Mouse (Mus musculus) gastrocnemius, adult 2 months (tissue): ENCODE results near the gene Jpt1. TPM values are rescaled to one million over a fixed set of nuclear protein-coding genes. Genes with fewer than 3 reads are reported as not detected.
"Not testable (repeated sequence)": the region's sequence is repeated elsewhere in the genome, so short reads cannot be mapped to it uniquely, and the experiment has no call there.

Experiments
- DNase-seq: peaks from one replicate; pipeline ENCODE4 v3.0.0; 2022
- H3K27ac ChIP-seq: fragments of 200-600 bp; 2 replicates; pipeline ENCODE4 v1.8.1; 2022; ENCODE audit warnings: mild to moderate bottlenecking
- H3K4me3 ChIP-seq: fragments of 200-600 bp; 2 replicates; pipeline ENCODE4 v1.8.1; 2022; ENCODE audit warnings: mild to moderate bottlenecking, moderate library complexity
- CTCF ChIP-seq: fragments of 200-600 bp; IDR thresholded peaks from 2 replicates; pipeline ENCODE4 v1.8.1; 2022; ENCODE audit warnings: antibody characterized with exemption, mild to moderate bottlenecking, moderate library complexity
- intact Hi-C: fragments of 180-260 bp; cut with DNase I; formaldehyde crosslinking; loops from one replicate; pipeline ENCODE4 v1.15.1; 2025
- total RNA-seq, 2 experiments: library from RNA; stranded (reverse); gene quantifications; 2 replicates each; pipeline ENCODE4 v1.2.3; 2021

Gene Jpt1
- total RNA-seq, 2 experiments from 2014 or later: 38.4 to 40.9 TPM

- no peak overlapping the region for H3K4me3 ChIP-seq
- H3K27ac ChIP-seq: no peak overlapping the region
- TF ChIP-seq CTCF: no peak
- intact Hi-C loops: loop anchor here (5.0 to 10.0 kb wide), 2 partner anchors 131 to 233 kb away; partner anchors contain the start of gene Mif4gd
- DNase-seq: no peak
These were observed 32.5 kb downstream of the Jpt1 start for GRCm38 (mm10) chr11:115481553-115482259.

- TF ChIP-seq CTCF: no peak
- intact Hi-C loops: no loop called here
- no peak for DNase-seq
- Histone ChIP-seq H3K4me3 (no peak overlapping the region), H3K27ac (no peak overlapping the region)
These were observed 35.8 kb downstream of the Jpt1 start for GRCm38 (mm10) chr11:115478296-115478938.

- H3K4me3 ChIP-seq, intact Hi-C loops, DNase-seq, H3K27ac ChIP-seq: not testable (repeated sequence)
These were observed 36.8 kb downstream of the Jpt1 start for GRCm38 (mm10) chr11:115477388-115477787.

DNA sequence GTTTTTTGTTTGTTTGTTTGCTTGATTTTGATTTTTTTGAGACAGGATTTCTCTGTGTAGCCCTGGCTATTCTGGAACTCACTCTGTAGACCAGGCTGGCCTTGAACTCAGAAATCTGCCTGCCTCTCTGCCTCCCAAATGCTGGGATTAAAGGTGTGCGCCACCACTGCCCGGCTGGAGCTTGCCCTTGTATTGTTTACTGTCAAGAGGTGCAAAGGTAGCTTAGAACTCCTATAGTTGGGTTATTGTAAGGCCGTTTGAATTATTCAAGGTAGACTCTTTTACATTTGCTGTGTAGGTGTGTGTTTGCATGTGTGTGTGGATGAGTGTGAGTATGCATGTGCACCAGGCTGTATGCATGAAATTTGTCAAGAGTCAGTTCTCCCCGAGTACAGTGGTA, 37.6 kb downstream of the Jpt1 start:
- H3K27ac ChIP-seq, intact Hi-C loops, DNase-seq, H3K4me3 ChIP-seq: not testable (repeated sequence)

DNA sequence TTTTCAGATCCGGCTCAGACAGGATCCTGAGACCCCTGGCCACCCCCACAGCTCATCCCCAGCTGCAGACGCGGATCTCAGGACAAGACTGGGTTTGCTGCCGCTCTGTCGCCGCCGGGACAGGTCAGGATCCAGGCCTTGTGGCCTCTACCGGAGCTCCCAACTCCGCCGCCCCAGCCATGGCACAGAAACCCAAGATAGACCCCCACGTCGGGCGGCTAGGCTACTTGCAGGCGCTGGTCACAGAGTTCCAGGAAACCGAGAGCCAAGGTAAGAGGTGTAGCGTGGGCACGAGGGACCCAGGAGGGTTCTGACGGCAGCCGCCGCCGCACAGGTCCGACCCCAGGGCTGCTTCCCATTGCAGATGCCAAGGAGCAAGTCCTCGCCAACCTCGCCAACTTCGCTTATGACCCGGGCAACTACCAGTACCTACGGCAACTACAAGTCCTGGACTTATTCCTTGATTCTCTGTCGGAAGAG, 38.4 kb downstream of the Jpt1 start:
- no peak for TF ChIP-seq CTCF
- peak overlapping the region; percentile 90 for H3K4me3 ChIP-seq
- intact Hi-C loops: loop anchor here (2.0 kb wide), 2 partner anchors 47 to 117 kb away; no protein-coding TSS in a partner anchor
- H3K27ac ChIP-seq: peak overlapping the region; percentile 87
- no peak for DNase-seq

GRCm38 (mm10) chr11:115475025-115475757, 39.0 kb downstream of the Jpt1 start, which contains the start of gene Armc7:
Gene Armc7, plus strand, starts transcription at chr11:115475667.
- H3K27ac ChIP-seq: peak within 1 kb of the TSS; percentile 87
- DNase-seq: peak; percentile 96
- intact Hi-C loops: loop anchor here (2.0 kb wide), 2 partner anchors 46 to 116 kb away; no protein-coding TSS in a partner anchor
- no peak; the same call in 1 of the 2 replicates for TF ChIP-seq CTCF
- peak within 1 kb of the TSS; percentile 90 for H3K4me3 ChIP-seq

GRCm38 (mm10) chr11:115473626-115474275, 40.4 kb downstream of the Jpt1 start:
- TF ChIP-seq CTCF: no peak; the same call in none of the 2 replicates
- peak; percentile 92 for DNase-seq
- intact Hi-C loops: loop anchor here (2.0 kb wide), 2 partner anchors 45 to 115 kb away; no protein-coding TSS in a partner anchor
- peak overlapping the region; percentile 77 for H3K27ac ChIP-seq
- peak overlapping the region; percentile 48 for H3K4me3 ChIP-seq

- TF ChIP-seq CTCF: no peak
- Histone ChIP-seq H3K4me3 (no peak overlapping the region), H3K27ac (no peak overlapping the region)
- intact Hi-C loops: no loop called here
- DNase-seq: peak; percentile 38
These were observed 42.0 kb downstream of the Jpt1 start for GRCm38 (mm10) chr11:115472183-115472582.

DNA sequence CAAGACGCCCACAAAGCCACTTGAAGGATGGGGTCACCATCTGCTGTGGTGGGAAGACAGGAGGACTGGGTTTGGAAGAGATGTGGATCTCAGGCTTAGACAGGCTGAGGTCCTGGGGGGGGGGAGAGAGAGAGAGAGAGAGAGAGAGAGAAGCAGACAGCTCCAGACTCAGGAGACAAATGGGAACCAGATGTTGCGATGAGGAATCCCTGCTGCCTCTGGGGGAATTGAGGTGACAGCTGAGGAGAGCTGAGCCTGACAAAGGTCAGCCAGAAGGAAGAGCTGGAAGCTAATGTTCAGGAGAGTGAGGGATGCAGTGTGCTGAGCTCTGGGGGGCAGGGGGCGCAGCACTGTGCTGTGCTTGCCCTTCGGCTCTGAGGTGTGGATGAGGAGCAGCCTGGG, 47.0 kb downstream of the Jpt1 start:
- DNase-seq: no peak
- intact Hi-C loops: no loop called here
- TF ChIP-seq CTCF: no peak
- H3K4me3 ChIP-seq: no peak overlapping the region
- H3K27ac ChIP-seq: no peak overlapping the region

DNA sequence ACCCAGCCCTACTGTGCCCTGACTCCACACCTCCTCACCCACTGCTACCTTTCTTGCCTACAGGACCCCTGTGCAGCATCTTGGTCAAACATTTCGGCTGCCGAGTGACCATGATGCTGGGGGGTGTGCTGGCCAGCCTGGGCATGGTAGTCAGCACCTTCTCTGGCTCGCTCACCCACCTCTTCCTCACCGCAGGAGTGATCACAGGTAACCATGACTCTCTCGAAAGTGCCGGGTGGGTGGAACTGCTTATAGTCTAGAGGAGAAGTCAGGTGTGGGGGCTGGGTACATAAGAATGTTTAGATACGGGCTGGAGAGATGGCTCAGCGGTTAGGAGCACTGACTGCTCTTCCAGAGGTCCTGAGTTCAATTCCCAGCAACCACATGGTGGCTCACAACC, 49.3 kb downstream of the Jpt1 start:
- no peak for DNase-seq
- intact Hi-C loops: no loop called here

GRCm38 (mm10) chr11:115463397-115463796, 50.8 kb downstream of the Jpt1 start:
- H3K4me3 ChIP-seq: no peak overlapping the region
- no peak overlapping the region for H3K27ac ChIP-seq
- intact Hi-C loops: no loop called here
- no peak for DNase-seq
- no peak for TF ChIP-seq CTCF

More for the DNA sequence above, 49.3 kb downstream of the Jpt1 start:
- TF ChIP-seq CTCF: no peak
- H3K4me3 ChIP-seq: no peak overlapping the region
- H3K27ac ChIP-seq: no peak overlapping the region

DNA sequence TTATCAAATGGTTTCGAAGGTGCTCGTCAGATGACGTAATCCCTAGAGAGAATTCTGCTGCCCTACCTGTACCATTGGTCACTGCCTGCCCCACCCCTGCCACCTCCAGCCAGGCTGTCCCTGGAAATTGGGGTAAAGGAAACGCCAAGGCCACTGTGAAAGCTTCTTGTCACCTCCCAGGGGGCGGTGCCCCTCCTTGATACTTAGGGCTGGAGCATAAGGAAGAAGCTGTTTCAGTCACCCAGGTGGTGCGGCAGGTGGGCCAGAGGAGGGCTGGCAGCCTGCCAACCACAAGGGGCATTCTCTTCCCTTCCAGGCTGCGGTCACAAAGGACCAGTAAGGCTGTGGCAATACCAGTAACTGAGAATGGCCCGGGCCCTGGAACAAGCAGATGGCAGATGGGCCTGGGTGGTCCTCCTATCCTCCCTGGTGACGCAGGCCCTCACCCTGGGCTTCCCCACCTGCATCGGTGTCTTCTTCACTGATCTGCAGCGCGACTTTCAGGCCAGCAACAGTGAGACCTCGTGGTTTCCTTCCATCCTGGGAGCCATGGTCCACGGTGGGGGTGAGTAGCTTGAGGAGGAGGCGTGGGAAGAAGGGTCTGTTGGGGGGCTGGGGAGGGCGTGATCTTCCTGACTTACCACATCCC, 51.8 kb downstream of the Jpt1 start, which contains the start of gene Slc16a5:
Slc16a5 (plus strand) TSS at position 232 of the 649 bp plus-strand sequence.
- Histone ChIP-seq H3K4me3 (no peak within 1 kb of the TSS), H3K27ac (no peak within 1 kb of the TSS)
- no peak for TF ChIP-seq CTCF
- intact Hi-C loops: no loop called here
- DNase-seq: no peak
